Mouse (Mus musculus): ENCODE measurements around the gene Blm.
A peak's percentile ranks its signal among the peaks of the same experiment; 100 is the strongest.

Blm gene

DNA sequence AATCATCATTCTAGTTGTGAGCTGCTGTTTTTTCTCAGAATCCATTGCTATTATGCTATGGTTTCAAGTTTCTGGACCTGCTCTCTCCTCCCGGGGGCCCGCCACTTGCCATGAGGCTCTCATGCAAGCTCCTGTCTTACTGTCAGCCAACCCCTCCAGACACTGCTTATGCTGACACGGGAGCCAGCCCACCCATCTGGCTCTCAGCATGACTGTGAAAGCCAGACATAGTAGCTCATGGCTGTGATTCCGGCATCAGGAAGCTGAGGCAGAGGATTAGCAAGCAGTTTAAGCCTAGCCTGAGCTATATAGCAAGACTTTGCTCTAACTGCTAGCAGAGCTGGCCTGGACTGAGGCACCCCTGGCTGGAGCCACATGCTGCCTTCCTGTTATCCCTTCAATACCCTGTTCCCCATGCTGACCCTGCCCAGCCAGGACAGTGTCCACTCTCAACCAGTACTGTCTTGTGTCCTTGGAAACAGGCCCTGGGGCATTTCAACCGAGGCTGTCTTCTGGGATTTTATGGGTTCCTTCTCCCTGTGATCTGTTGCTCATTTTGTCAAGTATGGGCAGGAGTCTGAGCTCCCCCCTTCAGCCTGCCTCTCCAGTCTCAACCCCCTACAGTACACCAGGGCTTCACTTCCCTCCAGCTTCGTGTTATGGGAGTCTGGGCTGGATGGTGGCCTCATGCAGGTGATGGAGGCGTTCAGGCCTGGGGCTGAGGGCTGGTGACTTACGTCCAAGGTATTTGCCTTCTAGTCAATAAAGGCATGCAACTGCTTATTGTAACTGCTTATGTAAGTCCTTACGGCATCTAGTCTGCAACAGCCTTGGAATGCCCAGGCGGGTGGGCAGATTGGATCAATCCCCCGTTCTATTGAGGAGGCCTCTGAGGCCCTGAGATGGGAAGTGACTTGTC, 92.7 kb downstream of the Blm start:
- no peak for DNase-seq (ENCODE audit: extremely low read depth, low read depth, low spot score)

DNA sequence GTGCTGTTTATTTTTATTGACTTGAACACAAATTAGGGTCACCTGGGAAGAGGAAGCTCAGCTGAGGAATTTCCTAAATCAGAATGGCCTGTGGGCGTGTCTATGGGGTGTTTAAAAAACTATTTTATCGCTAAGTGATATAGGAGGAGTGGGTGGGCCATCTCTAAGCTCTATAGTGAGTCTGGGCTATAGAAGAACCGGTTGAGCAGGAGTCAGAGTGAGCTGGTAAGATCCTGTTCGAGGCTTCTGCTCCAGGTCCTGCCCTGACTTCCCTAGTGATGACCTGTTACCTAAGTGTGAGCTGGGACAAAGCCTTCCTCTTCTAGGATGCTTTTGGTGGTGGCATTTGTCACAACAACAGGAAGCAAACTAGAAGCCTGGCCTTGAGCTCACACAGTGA, 94.2 kb downstream of the Blm start:
- DNase-seq (ENCODE audit: extremely low read depth, low read depth, low spot score), result no peak

DNA sequence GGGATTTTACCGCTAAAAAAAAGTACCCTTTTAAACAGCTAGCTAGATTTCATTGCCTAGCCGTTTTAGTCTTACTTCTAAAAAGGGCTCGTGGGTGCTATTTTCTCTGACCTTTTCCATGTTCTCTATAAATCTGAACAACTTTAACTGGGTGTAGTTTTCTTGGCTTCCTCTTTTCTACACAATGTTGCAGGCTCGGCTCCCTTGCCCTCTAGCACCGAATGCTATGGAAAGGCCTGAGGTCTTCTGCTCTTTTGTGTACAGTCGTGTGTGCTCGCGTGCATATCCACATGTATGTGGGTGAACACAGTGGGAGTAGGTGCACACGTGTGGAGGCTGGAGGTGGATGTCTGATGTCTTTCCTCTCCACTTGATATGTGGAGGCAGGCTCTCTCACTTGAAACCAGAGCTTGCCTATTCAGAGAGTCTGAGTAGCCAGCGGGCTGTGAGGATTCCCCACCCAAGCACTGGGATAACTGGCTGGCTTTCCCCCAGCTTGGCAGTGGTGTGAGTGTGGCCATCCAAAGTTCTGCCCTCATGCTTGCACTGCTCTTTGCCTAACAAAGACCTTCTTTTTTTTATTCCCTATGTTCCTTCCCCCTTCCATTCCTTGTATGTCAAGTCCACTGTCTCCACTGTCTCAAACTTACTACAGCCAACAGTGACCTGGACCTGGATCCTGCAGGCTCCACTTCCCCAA, 95.0 kb downstream of the Blm start:
- no peak for DNase-seq (ENCODE audit: extremely low read depth, low read depth, low spot score)

DNA sequence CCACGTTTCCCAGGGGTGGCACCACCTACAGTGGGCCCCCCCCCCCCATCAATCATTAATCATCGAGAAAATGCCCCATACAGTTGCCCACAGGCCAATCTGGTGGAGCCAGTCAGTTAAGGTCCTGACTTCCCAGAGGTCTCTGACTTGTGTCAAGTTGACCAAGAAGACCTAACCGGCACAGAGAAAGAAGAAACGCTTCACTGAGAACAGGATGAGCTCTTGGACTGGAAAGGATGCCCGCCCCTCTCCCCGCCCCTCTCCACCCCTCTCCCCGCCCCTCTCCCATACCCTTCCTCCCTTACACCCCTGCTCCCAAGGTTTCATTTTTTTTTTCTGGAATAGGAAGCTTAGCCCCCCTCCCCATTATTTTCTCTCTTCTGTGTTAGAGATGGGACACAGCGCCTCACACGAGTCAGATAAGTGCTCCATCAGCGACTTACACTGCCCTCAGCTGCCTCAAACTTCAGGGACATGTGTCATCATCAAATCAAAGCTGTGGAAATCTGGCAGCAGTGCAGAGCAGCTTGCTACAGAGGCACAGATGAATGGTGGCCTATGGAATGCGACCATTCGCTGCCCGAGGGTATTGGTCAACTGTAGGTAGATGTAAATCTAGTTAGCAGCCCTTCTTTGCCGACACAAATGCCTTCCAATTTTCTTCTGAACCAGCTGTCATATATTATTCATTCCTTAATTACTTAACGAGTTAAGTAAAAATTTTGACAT, 95.7 kb downstream of the Blm start:
- DNase-seq (ENCODE audit: extremely low read depth, low read depth, low spot score), result peak; percentile 91

DNA sequence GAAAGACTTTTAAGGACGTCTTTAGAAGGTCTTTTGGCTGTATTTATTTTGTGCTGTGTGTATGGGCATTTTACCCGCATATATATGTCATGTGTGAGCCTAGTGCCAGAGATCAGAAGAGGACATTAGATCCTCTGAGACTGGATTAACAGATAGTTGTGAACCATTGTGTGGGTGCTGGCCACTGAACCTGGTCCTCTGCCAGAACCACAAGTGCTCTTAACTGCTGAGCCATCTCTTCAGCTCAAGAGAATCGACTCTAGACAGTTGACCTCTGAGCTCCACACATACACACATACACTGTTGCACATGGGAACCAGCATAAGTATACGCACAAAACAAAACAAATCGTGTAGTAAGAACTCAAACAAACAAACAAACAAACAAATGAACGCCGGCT, 98.3 kb downstream of the Blm start:
- DNase-seq (ENCODE audit: extremely low read depth, low read depth, low spot score), result no peak

DNA sequence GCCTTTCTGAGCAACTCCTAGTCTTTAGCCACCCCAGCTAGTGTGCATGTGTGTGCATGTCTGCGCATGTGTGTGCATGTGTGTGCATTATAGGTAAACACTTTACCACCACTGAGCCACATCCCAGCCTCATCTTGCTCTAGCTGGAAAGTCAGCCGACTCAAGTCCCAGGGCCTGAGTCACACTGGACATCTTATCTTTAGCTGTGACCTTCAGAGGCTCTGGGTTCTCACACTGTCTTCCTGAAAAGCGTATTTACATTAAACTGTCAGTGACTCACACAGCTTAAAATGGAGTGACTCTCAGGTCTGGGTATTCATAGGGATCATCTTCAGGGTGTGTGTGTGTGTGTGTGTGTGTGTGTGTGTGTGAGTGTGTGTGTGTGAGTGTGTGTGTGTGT, 99.3 kb downstream of the Blm start:
- DNase-seq (ENCODE audit: extremely low read depth, low read depth, low spot score), result no peak

DNA sequence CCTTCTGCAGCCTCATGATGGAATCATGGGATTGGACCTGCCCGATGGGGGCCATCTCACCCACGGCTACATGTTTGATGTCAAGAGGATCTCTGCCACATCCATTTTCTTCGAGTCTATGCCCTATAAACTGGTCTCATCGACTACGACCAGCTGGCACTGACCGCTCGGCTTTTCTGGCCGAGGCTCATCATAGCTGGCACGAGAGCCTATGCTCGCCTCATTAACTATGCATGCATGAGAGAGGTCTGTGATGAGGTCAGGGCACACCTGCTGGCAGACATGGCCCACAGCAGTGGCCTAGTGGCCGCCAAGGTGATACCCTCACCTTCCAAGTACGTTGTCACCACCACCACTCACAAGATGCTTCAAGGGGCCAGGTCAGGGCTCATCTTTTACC, 105.3 kb downstream of the Blm start:
- DNase-seq (ENCODE audit: extremely low read depth, low read depth, low spot score), result no peak

DNA sequence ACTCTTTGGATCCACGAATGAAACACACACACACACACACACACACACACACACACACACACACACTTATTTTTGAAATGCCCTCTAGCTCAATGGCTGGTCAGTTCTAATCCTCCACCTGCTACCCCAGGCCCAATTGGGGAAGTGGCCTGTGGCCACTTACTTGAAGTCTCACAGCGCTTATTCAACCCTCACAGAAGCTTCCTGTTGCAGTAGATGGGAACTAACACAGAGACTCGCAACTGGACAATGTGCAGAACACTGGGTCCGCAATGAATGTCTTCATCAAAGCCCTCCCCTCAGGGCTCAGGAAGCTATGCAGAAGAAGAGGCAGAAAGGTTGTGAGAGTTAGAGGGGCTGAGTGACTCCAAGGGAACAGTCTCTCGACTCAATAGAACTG, 107.2 kb downstream of the Blm start:
- no peak for DNase-seq (ENCODE audit: extremely low read depth, low read depth, low spot score)

DNA sequence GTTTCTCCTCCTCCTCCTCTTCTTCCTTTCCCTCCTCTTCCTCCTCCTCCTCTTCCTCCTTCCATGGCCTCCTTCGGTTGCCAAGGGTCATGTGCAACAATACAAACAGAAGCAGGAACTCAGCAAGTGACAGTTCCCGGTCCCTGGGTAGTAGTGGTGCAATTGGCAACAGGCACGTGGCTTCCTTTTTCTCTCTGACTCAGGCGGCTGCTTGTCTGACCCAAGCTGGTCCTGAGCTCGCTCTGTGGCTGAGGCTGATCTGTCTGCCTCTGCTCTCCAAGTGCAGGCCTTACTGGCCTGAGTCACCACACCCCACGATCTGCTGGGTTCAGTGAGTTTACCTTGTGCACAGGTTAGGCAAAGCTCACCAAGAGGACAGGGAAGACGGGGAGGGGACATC, 108.6 kb downstream of the Blm start:
- no peak for DNase-seq (ENCODE audit: extremely low read depth, low read depth, low spot score)

DNA sequence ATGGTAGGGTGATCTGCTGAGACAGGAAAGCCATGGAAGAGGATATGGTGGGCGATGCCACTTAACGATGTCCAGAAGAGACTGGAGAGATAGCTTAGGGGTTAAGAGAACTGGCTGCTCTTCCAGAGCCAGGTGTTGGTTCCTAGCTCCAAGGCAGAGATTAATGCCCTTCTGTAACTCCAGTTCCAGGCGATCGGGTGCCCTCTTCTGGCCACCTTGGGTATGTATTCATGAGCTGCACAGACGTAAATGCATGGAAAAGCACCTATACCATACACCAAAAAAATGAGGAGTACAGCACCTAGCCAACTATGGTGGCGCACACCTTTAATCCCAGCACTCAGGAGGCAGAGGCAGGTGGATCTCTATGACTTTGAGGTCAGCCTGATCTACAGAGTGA, 110.2 kb downstream of the Blm start:
- no peak for DNase-seq (ENCODE audit: extremely low read depth, low read depth, low spot score)

DNA sequence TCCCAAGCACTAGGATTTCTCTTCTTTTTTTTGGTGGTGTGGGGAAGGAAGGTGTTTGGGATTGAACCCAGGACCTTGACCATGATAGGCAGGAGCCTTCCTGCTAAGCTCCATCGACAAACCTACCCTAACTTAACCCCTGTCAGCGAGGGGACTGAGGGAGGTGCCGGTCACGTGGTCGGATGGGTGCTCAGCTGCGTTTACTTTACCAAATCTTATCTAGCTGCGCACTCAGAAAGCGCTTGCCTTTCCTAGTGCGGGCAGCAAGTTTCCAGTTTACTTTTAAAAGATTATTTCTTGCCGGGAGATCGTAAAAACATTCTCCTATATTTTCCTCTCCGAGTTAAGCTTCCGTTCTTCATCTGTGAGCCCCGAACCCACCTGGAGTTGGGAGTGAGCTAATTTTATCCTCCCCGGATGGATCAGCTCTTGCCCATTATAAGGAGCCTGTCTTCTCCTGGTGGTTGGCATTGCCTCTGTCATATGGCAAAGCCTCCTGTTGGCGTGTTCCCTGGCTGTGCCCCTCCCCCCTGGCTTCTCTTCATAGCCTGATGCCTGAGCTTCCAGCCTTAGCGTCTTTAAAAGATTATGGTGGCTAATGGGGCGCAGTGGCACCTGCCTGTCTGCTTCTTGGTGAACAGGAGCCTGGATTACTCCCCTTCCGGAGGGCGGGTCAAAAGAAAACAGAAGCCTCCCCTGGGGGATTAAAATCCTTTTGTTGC, 112.0 kb downstream of the Blm start:
- no peak for DNase-seq (ENCODE audit: extremely low read depth, low read depth, low spot score)

DNA sequence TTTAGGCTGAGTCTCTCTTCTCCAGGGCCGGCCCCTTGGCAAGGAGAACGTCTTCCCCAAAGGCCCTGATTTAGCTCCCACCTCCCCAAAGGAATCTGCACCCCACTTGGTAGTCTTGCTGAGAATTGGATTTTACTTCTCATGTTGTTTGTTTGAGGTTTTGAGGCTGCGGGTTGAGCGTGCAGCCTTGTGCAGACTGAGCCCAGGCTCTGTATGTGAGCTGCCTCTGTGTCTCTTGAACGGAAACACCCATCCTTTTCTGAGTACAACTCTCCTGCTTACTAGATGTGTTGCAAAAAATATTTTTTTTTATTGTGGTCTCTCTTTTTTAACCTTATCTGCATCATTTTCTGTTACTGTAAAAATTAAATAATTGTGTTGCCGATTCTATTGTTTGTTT, 113.3 kb downstream of the Blm start:
- DNase-seq (ENCODE audit: extremely low read depth, low read depth, low spot score), result no peak

DNA sequence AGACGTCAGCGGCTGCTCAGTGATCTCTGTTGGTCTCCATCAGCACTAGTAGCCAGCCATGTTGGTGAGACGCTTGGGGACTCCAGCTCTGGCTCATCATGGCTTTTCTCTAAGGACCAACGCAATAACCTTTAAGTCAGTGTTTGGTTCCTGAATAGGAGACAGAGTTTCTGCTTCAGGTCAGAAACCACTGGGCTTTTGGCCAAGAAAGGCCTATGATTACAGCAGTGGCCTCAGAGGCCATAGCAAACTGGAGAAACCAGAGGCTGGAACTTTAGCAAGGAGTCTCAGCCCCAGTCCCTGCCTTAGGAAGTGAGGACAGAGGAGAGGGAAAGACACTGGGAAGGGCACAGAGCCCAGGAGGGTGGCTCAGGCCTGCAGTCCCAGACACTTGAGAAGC, 114.3 kb downstream of the Blm start:
- no peak for DNase-seq (ENCODE audit: extremely low read depth, low read depth, low spot score)

DNA sequence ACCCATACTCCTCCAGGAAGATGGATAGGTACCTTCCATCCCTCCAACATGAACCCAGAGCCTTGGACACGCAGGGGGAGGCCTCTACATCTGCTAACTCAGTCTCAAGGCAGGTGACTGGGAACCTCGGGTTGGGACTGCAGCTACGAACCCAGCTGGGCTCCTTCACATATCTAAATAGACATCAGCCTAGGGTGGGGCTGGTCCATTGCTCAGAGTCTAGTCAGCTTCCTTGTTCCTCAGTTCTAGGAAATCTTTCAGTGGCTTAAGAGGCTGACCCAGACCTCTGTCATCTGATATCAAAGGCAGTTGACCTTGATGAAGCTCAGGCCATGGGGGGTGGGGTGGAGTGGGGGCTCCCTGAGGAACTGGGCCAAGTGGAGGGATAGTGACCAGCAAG, 115.6 kb downstream of the Blm start:
- no peak for DNase-seq (ENCODE audit: extremely low read depth, low read depth, low spot score)

DNA sequence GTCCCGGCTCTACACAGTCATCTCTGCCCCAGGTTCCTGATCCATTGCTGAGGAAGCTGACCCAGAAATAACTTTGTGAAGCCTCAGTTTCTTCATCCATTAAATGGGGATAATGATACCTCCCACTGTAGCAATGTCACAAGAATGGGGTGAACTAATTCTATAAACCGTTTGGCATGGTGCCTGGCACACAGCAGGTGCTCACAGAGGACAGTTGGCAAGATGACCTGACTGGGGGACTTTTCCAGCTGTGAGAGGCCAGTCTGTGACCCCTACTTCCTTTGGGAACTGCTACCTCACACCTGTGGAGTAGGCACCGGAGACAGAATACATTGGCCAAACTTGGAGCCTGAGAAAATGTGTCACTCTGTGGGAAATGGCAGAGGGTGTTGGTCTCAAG, 116.9 kb downstream of the Blm start:
- no peak for DNase-seq (ENCODE audit: extremely low read depth, low read depth, low spot score)

DNA sequence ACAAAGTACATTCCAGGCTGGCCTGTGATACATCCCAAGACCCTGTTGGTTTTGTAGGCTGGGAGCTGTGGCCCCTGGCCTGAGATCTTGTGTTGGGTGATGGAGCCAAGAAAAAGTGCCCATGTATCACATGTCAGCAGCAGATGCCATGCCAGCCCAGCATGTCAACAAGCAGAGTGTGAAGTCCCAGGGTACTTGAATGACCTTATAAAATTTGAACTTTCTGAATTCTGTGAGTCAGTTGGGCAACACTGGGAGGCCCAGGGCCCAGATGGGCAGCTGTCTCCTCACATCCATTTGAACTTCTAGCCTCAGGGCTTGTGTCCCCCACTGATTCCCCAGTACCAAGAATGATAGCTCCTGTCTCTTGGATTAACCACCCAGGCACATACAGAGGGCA, 117.3 kb downstream of the Blm start:
- DNase-seq (ENCODE audit: extremely low read depth, low read depth, low spot score), result no peak

DNA sequence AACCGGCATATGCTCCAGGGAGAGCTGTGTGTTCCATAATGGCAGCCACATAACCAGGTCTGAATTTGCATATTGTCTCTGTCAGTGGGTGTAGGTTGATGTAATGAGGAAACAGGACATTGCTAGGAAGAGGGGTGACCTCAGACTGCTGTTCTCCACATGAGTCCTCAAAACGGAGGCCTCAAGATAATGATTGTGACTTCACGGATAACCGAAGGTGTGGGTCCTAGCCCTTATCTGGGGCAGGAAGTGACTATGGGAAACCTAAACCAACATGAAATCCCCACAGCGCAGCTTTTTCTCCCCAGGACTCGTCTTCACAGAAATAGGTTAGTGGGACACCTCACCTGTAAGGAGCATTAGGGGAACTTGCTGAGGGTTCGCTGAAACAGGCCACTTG, 118.0 kb downstream of the Blm start:
- DNase-seq (ENCODE audit: extremely low read depth, low read depth, low spot score), result no peak

DNA sequence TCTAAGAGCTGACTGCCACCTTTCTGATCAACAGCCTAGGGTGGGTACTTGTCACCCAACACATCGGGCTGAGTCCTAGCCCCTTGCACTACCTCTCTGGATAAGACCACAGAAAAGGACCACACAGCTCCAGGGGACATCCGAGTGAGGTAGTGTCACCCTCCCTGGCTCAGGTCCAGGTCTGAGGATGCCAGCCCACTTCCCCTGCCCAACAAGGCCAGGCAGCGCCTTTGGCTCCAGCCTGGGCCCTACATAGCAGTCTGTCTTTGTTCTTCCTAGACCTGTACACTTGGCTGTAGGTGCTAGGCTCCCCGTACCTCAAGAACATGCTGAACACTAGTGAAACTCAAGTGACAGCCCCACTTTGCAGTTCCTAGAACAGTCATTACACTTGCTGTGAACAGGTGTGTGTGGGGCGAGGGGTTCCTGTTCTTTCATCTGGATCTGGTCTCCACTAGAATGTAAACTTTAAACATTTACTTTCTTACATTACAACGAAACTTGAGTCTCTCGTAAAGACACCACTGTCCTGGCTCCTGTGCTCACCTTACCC, 120.5 kb downstream of the Blm start:
- DNase-seq (ENCODE audit: extremely low read depth, low read depth, low spot score), result no peak

DNA sequence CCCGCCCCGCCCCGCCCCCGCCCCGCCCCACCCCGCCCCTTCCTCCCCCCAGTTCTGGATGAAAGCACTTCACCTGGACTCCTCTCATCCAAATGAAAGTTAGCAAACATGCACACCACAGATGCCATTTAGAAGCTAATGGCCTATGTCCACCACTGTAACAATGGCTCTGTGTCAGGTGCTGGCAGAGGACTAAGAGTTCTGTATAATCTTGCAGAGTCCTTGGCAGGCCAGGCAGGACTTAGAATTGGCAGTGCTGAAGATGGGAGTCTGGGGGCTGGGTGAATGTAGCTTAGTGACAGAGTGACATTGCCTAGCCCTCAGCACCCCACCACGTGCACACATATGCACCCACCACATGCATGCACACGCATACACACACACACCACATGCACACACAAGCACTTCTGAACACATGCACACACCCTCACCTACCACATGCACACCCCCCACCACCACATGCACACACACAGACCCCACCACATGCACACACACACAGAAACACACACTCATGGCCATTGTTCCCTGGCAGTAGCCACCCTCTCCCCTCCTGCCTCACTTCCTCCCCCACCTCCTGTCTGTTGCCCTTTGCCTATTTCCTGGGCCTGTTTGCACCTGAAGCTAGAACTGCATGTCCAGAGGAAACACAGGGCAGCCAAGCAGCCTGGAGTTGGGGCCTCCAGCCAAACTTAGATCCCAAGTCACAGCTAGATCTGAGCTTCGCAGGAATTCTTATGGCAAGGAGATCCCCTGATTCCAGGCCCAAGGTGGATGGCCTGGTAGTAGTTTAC, 121.2 kb downstream of the Blm start:
- DNase-seq (ENCODE audit: extremely low read depth, low read depth, low spot score), result no peak

DNA sequence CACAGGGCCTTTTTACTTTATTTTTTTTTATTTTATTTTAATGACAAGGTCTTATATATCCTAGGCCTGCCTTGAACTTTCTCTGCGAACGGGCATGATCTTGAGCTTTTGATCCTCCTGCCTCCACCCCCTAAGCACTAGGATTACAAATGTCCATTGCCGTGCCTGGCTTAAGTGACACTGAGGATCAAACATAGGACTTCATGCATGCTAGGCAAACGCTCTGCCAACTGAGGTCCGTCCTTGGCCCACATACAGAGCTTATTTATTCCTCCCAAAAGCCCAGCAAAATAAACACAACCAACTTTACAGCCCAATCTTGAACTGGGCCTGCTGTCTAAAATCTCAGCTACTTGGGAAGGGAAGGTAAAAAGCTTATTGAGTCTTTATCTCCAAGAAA, 122.1 kb downstream of the Blm start:
- DNase-seq (ENCODE audit: extremely low read depth, low read depth, low spot score), result no peak
